Mouse (Mus musculus) kidney, adult 2 months (tissue): Measurements from ENCODE around the gene Nr4a3. TPM values are rescaled to one million over a fixed set of nuclear protein-coding genes. Genes with fewer than 3 reads are reported as not detected.

Experiments used
- DNase-seq: peaks from one replicate; pipeline ENCODE4 v3.0.0; 2021
- H3K27ac ChIP-seq: fragments of 200-500 bp; 2 replicates; pipeline ENCODE4 v1.5.1; 2012; ENCODE audit warnings: low read depth, low read length, control low read depth, inconsistent platforms; ENCODE audit not compliant: insufficient read depth
- H3K27me3 ChIP-seq: fragments of 200-500 bp; replicated peaks from 2 replicates; pipeline ENCODE4 v1.6.1; 2012; ENCODE audit warnings: mild to moderate bottlenecking, moderate library complexity, low read length, inconsistent platforms; ENCODE audit not compliant: control insufficient read depth, insufficient read depth
- H3K36me3 ChIP-seq: fragments of 200-500 bp; 2 replicates; pipeline ENCODE4 v1.6.1; 2012; ENCODE audit warnings: mild to moderate bottlenecking, moderate library complexity, low read length, inconsistent platforms; ENCODE audit not compliant: control insufficient read depth, insufficient read depth
- H3K4me1 ChIP-seq: fragments of 200-500 bp; 2 replicates; pipeline ENCODE4 v1.6.1; 2011; ENCODE audit warnings: low read length; ENCODE audit not compliant: control insufficient read depth, insufficient read depth
- H3K4me3 ChIP-seq: fragments of 200-500 bp; 2 replicates; pipeline ENCODE4 v1.5.1; 2011; ENCODE audit warnings: mild to moderate bottlenecking, low read depth, low read length, control low read depth; ENCODE audit not compliant: insufficient read depth
- CTCF ChIP-seq: fragments of 200-500 bp; conservative IDR thresholded peaks from 2 replicates; pipeline ENCODE4 v1.5.1; 2011; ENCODE audit warnings: low read depth, mild to moderate bottlenecking, control low read depth, low read length, moderate library complexity, mixed read lengths; ENCODE audit not compliant: insufficient read depth, insufficient read length
- POLR2A ChIP-seq: fragments of 200-500 bp; IDR thresholded peaks from one replicate; pipeline ENCODE4 v1.6.1; 2011; ENCODE audit warnings: low read depth, low read length, control low read depth
- WGBS: fragments of 180-500 bp; shearing (Covaris S2); methylation state at CpG from one replicate; pipeline ENCODE4 v1.1.7; 2018; 5-methylcytosine and 5-hydroxymethylcytosine counted together
- polyA plus RNA-seq: library from polyadenylated mRNA; depleted of rRNA; stranded (reverse); fragments of >200 nt; gene quantifications from 2 replicates; pipeline ENCODE4 v1.2.3, GENCODE M21; 2012

Gene Nr4a3
- polyA plus RNA-seq, 1 experiment: 0.72 TPM

DNA sequence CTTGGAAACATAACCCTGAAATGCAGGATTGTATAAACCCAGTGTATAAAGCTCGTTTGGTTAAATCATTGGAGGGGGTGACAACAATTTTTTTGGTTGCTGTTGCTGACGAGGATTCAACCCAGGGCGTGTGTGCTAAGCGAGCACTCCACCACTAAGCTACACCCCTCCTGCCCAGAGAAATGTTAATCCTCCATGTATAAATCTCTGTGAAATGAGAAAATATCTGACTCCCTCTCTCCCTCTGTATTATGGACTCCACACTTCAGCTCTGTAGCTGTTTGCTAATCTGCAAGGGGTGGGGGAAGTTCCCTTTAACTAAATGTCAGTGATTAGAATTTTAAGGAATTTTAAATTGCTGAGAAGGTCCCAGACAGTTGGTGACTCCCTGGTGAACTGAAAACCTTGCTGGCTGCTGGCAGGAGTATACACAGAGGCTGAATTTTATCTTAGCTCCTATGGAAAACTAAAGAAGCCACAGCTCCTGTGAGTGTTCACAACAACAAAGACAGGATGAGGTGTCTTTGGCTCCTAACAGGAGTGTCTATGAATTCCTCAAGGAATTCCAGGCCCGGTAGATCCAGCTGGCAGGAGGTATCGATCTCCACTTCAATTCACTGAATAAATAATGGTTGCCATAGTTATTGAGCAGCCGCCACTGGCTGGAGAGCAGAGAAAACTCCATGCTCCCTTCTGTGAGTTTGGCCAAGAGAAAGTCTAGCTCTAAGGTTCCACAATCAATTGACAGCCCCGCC lies 34.5 kb downstream of the Nr4a3 start:
- Histone ChIP-seq H3K4me1 (no peaks in the 10 kb centered on the region), H3K27ac (no peak overlapping the region), H3K27me3 (no peaks in the 10 kb centered on the region), H3K36me3 (no peaks in the 10 kb centered on the region), H3K4me3 (no peak overlapping the region)
- DNase-seq: no peak
- WGBS: 65% methylated on average over 8 of the region's 8 CpGs
- TF ChIP-seq POLR2A (no peak), CTCF (no peak)

DNA sequence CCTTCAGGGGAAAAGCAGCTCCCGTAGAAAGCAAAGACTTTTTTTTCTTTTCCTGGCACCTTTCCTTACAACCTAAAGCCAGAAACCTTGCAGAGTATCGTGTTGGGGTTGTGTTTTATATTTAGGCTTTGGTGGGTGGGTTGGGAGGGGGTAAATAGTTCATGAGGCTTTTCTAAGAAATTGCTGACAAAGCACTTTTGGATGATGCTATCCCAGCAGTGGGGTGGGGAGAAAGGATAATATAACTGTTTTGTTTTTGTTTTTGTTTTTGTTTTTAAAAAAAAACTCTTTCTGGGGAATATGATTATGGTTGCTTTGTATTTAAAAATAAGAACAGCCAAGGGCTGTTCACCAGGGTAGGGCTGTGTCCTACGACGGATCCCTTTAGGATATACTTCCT lies 38.5 kb downstream of the Nr4a3 start:
- Histone ChIP-seq H3K4me1 (no peaks in the 10 kb centered on the region), H3K4me3 (no peak overlapping the region), H3K36me3 (no peaks in the 10 kb centered on the region), H3K27ac (no peak overlapping the region), H3K27me3 (no peaks in the 10 kb centered on the region)
- TF ChIP-seq CTCF (no peak), POLR2A (no peak)
- WGBS: 92% methylated on average over 4 of the region's 4 CpGs
- DNase-seq: no peak

DNA sequence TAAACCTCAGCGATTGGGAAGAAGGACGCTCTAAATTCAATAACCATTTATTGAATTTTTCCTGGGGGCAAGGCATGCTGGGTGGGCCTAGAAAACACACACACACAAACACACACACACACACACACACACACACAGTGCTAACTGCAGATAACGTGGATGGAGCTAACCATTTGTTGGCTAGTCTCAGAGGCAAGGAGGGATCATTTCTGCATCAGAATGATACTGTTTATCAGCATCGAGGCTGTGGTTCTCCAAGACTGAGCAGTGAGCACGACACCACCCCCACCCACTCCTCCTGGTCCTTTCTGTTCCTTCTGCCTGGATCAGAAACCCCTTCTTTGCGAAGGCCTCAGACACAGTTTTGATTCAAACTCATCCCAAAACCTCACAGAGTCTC lies 41.7 kb downstream of the Nr4a3 start:
- Histone ChIP-seq H3K4me3 (no peak overlapping the region), H3K4me1 (no peaks in the 10 kb centered on the region), H3K27me3 (no peaks in the 10 kb centered on the region), H3K36me3 (no peaks in the 10 kb centered on the region), H3K27ac (no peak overlapping the region)
- DNase-seq: no peak
- no peak for TF ChIP-seq CTCF
- no peak for TF ChIP-seq POLR2A
- WGBS: 75% methylated on average over 6 of the region's 6 CpGs

DNA sequence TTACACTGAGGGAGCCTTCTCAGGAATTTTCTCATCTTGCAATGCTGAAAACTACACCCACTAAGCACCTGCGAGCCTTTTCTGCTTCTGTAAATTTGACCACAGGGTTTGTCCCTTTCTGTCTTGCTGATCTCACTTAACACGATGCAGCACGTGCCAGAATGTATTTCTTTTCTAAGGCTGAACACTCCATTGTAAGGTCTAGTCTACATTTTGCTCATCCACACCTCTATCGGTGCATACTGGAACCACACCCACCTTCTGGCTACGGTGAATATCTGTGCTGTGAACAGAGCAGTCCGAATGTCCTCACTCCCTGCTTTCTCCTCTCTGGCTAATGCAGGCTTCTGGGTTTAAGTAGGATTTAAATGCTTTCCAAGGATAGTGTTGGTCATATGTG lies 42.5 kb downstream of the Nr4a3 start:
- Histone ChIP-seq H3K4me1 (no peaks in the 10 kb centered on the region), H3K36me3 (no peaks in the 10 kb centered on the region)

DNA sequence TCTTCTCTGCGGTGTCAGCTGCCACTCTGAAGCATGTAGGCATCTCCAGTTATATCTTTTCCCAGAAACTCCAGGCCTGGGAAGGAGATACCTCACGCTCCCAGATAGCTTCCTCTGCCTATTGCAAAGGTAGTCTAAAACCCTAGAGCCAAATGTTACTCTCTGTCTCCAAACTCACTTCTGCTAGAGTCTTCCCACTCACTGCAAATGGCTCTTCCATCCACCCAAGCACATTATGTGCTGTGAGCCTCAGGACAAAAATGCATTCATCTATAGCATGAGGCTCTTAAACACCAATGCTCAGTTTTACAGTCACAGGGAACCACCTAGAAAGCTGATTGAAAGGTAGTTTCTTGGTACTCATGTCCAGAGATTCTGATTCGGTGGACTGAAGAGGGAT lies 48.3 kb downstream of the Nr4a3 start:
- Histone ChIP-seq H3K27me3 (no peaks in the 10 kb centered on the region; the same call in 1 of the 2 replicates), H3K4me3 (no peak overlapping the region), H3K4me1 (no peaks in the 10 kb centered on the region), H3K36me3 (no peaks in the 10 kb centered on the region), H3K27ac (no peak overlapping the region)
- no peak for DNase-seq
- no peak for TF ChIP-seq POLR2A
- TF ChIP-seq CTCF: no peak
- WGBS: 84% methylated on average over 3 of the region's 3 CpGs

More for the DNA sequence above, 42.5 kb downstream of the Nr4a3 start:
- Histone ChIP-seq H3K27me3 (no peaks in the 10 kb centered on the region), H3K27ac (no peak overlapping the region), H3K4me3 (no peak overlapping the region)
- no peak for DNase-seq
- 84% methylated on average over 6 of the region's 6 CpGs for WGBS
- no peak for TF ChIP-seq CTCF
- TF ChIP-seq POLR2A: no peak

DNA sequence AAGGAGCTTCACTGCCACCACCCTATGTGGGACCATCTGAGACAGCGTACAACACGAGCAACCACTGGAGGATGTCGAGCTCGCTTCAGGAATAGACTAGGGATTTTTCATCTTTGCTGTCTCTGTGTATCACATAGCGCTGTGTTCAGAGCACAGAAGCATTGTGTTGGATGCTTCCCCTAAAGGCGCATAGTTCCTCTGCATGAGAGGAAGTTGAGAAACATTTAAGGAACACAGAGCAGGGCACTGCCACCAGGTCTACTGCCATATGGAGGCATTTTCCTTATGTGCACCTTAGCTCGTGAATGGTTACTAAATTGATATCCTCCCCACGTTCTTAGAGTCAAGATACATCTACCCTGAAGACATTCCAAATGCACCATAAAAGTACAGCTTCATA lies 55.3 kb downstream of the Nr4a3 start:
- Histone ChIP-seq H3K4me1 (no peaks in the 10 kb centered on the region), H3K4me3 (no peak overlapping the region), H3K36me3 (no peaks in the 10 kb centered on the region), H3K27ac (no peak overlapping the region), H3K27me3 (no peaks in the 10 kb centered on the region)
- DNase-seq: no peak
- 82% methylated on average over 8 of the region's 8 CpGs for WGBS
- TF ChIP-seq POLR2A (no peak), CTCF (no peak)

DNA sequence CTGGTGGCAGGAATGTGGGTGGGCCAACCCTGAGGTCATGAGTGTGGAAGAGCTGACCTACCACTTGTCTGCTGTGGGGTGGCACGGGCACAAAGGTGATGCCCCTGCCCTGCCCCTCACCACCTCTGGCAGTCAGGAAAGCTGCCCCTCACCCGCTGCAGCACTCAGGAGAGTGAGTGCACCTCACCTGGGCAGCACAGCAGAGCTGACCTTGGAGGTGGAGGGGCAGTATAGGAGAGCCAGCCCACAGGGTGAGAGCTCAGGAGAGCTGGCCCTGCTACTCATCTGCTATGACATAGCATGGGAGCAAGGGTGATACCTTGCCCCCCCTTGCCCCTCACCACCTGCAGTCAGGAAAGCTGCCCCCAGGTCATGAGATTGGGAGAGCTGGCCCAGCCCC lies 57.0 kb downstream of the Nr4a3 start:
- DNase-seq: no peak
- H3K27ac ChIP-seq: no peak overlapping the region
- no peak overlapping the region for H3K4me3 ChIP-seq
- no peak for TF ChIP-seq POLR2A
- no peak for TF ChIP-seq CTCF
- no peaks in the 10 kb centered on the region; the same call in 1 of the 2 replicates for H3K27me3 ChIP-seq
- WGBS: 79% methylated on average over 2 of the region's 2 CpGs
- no peaks in the 10 kb centered on the region for H3K4me1 ChIP-seq
- no peaks in the 10 kb centered on the region for H3K36me3 ChIP-seq
